In the genomic region with DNA sequence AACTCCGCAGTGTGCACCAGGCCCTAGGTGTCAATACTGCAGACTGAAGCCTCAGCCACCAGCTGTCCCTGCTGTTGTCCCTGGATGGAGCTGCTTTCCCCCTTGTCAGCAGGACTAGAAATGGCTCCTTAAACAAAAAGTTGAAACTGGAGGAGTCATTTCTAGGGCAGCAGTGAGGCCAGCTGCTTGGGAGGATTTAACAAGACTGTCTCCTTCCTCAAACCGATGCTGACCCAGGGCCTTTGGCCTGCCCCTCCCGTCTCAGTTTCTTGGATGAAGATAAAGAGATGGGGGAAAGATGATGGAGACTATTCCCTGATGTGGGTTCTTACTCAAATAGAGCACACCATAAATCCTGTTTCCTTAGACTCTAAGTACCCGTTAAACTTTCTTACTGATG, we compare ENCODE assay signal across 28 mouse cellular contexts. TPM values are rescaled to one million over a fixed set of nuclear protein-coding genes. Genes with fewer than 3 reads are reported as not detected.
DNase-seq lines count a peak whose midpoint lies in the region; ATAC-seq and TF ChIP-seq lines count a peak whose summit lies in the region.
"Had no signal": no experiment of that assay in that cellular context is flagged by ENCODE, and none has a peak within 500 bp of the region (broad histone marks: within the 10 kb centered on the region; RNA-seq: fewer than 3 reads in every experiment).

No protein-coding gene starts in this region.

- H3K9ac ChIP-seq in kidney, embryonic 15.5 days, result no peak overlapping the region
- H3K9ac ChIP-seq in kidney, postnatal 0 days (ENCODE audit: low read depth, low read length), result no peak overlapping the region
- H3K9ac ChIP-seq in liver, embryonic 12.5 days, result no peak overlapping the region
- H3K9ac ChIP-seq: embryonic facial prominence, embryonic 13.5 days; embryonic facial prominence, embryonic 15.5 days; forebrain, embryonic 12.5 days had no signal

- no peak overlapping the region for H3K4me3 ChIP-seq in kidney, embryonic 15.5 days (replicated peaks)
- no peak overlapping the region for H3K4me3 ChIP-seq in kidney, postnatal 0 days (replicated peaks; ENCODE audit: low read depth, low read length)
- no peak overlapping the region for H3K4me3 ChIP-seq in embryonic facial prominence, embryonic 10.5 days
- H3K4me3 ChIP-seq in liver, embryonic 12.5 days, result no peak overlapping the region
- H3K4me3 ChIP-seq: embryonic facial prominence, embryonic 13.5 days; embryonic facial prominence, embryonic 15.5 days; erythroblast, embryonic 14.5 days; forebrain, embryonic 10.5 days; forebrain, embryonic 12.5 days had no signal

- whole genome bisulfite sequencing in kidney, embryonic 15.5 days, result 47% methylated on average over 4 of the region's 4 CpGs
- whole genome bisulfite sequencing in kidney, postnatal 0 days, result 39% methylated on average over 4 of the region's 4 CpGs
- 87% methylated on average over 4 of the region's 4 CpGs for WGBS in embryonic facial prominence, embryonic 10.5 days
- 68% methylated on average over 4 of the region's 4 CpGs for WGBS in liver, embryonic 12.5 days (ENCODE audit: insufficient replicate concordance)

- DNase-seq in kidney, postnatal 36 days, result no peak
- DNase-seq in kidney, postnatal 0 days (ENCODE audit: low spot score), result peak; percentile 43
- no peak for DNase-seq in kidney, adult 8-10 months
- peak; percentile 42 to 63 for DNase-seq in kidney, postnatal 4 days
- no peak for DNase-seq in kidney, adult 9 months
- no peak for DNase-seq in embryonic facial prominence, embryonic 10.5 days (ENCODE audit: low spot score)
- DNase-seq: adrenal gland, adult 8-10 months; adrenal gland, postnatal 14 days; adrenal gland, postnatal 36 days; B cell, adult 2 months; cerebellum, adult 11-12 months; cerebellum, adult 2 months; cerebellum, adult 9-10 months; cerebellum, postnatal 10 days; cerebellum, postnatal 25 days had no signal

- H3K4me2 ChIP-seq in kidney, embryonic 15.5 days, result no peak overlapping the region
- no peak overlapping the region for H3K4me2 ChIP-seq in kidney, postnatal 0 days (ENCODE audit: low read length)
- H3K4me2 ChIP-seq in liver, embryonic 12.5 days, result no peak overlapping the region
- H3K4me2 ChIP-seq: embryonic facial prominence, embryonic 13.5 days; embryonic facial prominence, embryonic 15.5 days; forebrain, embryonic 12.5 days had no signal

- peak overlapping the region; percentile 71 for H3K27ac ChIP-seq in kidney, embryonic 15.5 days
- H3K27ac ChIP-seq in kidney, postnatal 0 days, result no peak overlapping the region
- 0 out of 2 replicates have a peak overlapping the region, but pooled peaks have one; percentile 20 for H3K27ac ChIP-seq in embryonic facial prominence, embryonic 10.5 days (replicated peaks)
- H3K27ac ChIP-seq in liver, embryonic 12.5 days, result no peak overlapping the region
- H3K27ac ChIP-seq: embryonic facial prominence, embryonic 13.5 days; embryonic facial prominence, embryonic 15.5 days; forebrain, embryonic 10.5 days; forebrain, embryonic 12.5 days had no signal

- H3K27me3 ChIP-seq in kidney, embryonic 15.5 days, result 0 out of 2 replicates have a peak, but pooled peaks cover 4% of the 10 kb centered on the region
- no peaks in the 10 kb centered on the region for H3K27me3 ChIP-seq in kidney, postnatal 0 days (ENCODE audit: insufficient read depth, low read length)
- H3K27me3 ChIP-seq in embryonic facial prominence, embryonic 10.5 days (replicated peaks; ENCODE audit: low read depth, poor library complexity, severe bottlenecking), result peaks cover 12% of the 10 kb centered on the region; the same call in 1 of the 2 replicates
- peaks cover 3% of the 10 kb centered on the region; the same call in 1 of the 2 replicates for H3K27me3 ChIP-seq in liver, embryonic 12.5 days (replicated peaks)
- H3K27me3 ChIP-seq: CH12.LX; embryonic facial prominence, embryonic 13.5 days; embryonic facial prominence, embryonic 15.5 days; Patski had no signal

- no peaks in the 10 kb centered on the region for H3K9me3 ChIP-seq in kidney, embryonic 15.5 days (replicated peaks)
- H3K9me3 ChIP-seq in kidney, postnatal 0 days (replicated peaks; ENCODE audit: low read length), result no peaks in the 10 kb centered on the region
- no peaks in the 10 kb centered on the region for H3K9me3 ChIP-seq in embryonic facial prominence, embryonic 10.5 days
- no peaks in the 10 kb centered on the region for H3K9me3 ChIP-seq in liver, embryonic 12.5 days (replicated peaks)
- H3K9me3 ChIP-seq: embryonic facial prominence, embryonic 13.5 days; embryonic facial prominence, embryonic 15.5 days; forebrain, embryonic 10.5 days; forebrain, embryonic 12.5 days; G1E had no signal

- TF ChIP-seq CTCF in kidney, postnatal 0 days (IDR thresholded peaks at IDR 0.05; ENCODE audit: low read depth), result no peak

- ATAC-seq in kidney, embryonic 15.5 days (replicated peaks; ENCODE audit: low FRiP score), result no peak
- no peak for ATAC-seq in kidney, postnatal 0 days (replicated peaks; ENCODE audit: low FRiP score, low read depth)
- no peak for ATAC-seq in liver, embryonic 12.5 days
- ATAC-seq: activated CD4-positive, CD25-positive, alpha-beta regulatory T cell, adult 4 months; CD4-positive, CD25-positive, alpha-beta regulatory T cell, adult 4 months; forebrain, embryonic 14.5 days had no signal

- H3K36me3 ChIP-seq in kidney, embryonic 15.5 days, result no peaks in the 10 kb centered on the region
- H3K36me3 ChIP-seq in kidney, postnatal 0 days (ENCODE audit: insufficient read depth, low read length), result no peaks in the 10 kb centered on the region
- H3K36me3 ChIP-seq in embryonic facial prominence, embryonic 10.5 days (replicated peaks), result no peaks in the 10 kb centered on the region
- no peaks in the 10 kb centered on the region for H3K36me3 ChIP-seq in liver, embryonic 12.5 days
- H3K36me3 ChIP-seq: embryonic facial prominence, embryonic 13.5 days; embryonic facial prominence, embryonic 15.5 days; forebrain, embryonic 10.5 days; forebrain, embryonic 12.5 days; G1E had no signal

- peaks cover 44% of the 10 kb centered on the region for H3K4me1 ChIP-seq in kidney, embryonic 15.5 days
- H3K4me1 ChIP-seq in kidney, postnatal 0 days (replicated peaks; ENCODE audit: insufficient read depth, low read length), result peaks cover 19% of the 10 kb centered on the region
- H3K4me1 ChIP-seq in embryonic facial prominence, embryonic 10.5 days, result peaks cover 21% of the 10 kb centered on the region
- no peaks in the 10 kb centered on the region for H3K4me1 ChIP-seq in liver, embryonic 12.5 days

RNA-seq across cellular contexts. Expression of a gene that starts 56.3 kb away (rescaled TPM):
- 32.0 and 33.5 TPM in 2 replicates for polyA plus RNA-seq in kidney, embryonic 15.5 days (2015; fragmentation: Nextera tagmentation; extraction: Ambion mirVana)
- polyA plus RNA-seq in kidney, postnatal 0 days (2015; fragmentation: Nextera tagmentation; extraction: Ambion mirVana), result 30.5 and 32.3 TPM in 2 replicates
- 17.8 and 18.0 TPM in 2 replicates for polyA plus RNA-seq in embryonic facial prominence, embryonic 10.5 days (2016; fragmentation: Nextera tagmentation; extraction: Ambion mirVana)
- polyA plus RNA-seq in liver, embryonic 12.5 days (2016; fragmentation: Nextera tagmentation; extraction: Ambion mirVana), result 15.5 and 17.1 TPM in 2 replicates

Comparison
In these comparisons a context has a peak if more than half of its experiments do, and no peak if none do; other contexts are left out.
1. H3K27ac ChIP-seq: peak in kidney, embryonic 15.5 days (single experiment) and embryonic facial prominence, embryonic 10.5 days (single experiment); none in kidney, postnatal 0 days (single experiment) and liver, embryonic 12.5 days (single experiment).
2. DNase-seq: peak in kidney, postnatal 0 days (single experiment) and kidney, postnatal 4 days (2 of 2); none in kidney, postnatal 36 days (0 of 2), kidney, adult 8-10 months (0 of 2), kidney, adult 9 months (single experiment) and embryonic facial prominence, embryonic 10.5 days (single experiment).